Mouse (Mus musculus) E14TG2a.4 (cell line): ENCODE data around the gene Gpat2.

Source experiments
- CTCF ChIP-seq: conservative IDR thresholded peaks from 2 replicates; pipeline ENCODE4 v1.5.1; 2014; ENCODE audit warnings: low read length
- POU5F1 ChIP-seq: IDR thresholded peaks from 2 replicates; pipeline ENCODE4 v1.6.1; 2014; ENCODE audit warnings: low read length, borderline replicate concordance

DNA sequence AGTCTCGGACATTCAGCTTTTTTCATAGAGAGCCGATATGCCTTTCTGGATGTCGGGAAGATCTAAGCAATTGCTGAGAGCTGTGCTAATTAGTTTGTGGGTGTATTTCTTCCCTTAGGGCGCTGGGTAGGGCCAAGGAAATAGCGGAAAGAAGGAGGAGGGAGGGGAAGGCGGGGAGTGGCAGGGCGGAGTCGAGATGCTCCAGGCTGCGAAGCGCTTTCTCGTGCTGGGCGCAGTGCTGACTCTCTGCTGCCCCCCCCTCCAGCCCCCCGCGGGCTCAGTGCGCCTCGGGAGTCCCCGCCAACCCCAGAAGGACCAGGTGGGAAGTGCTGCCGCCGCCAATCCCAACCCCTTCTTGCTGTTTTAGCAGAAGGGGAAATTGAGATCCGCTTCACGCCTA lies 58.0 kb downstream of the Gpat2 start:
- TF ChIP-seq CTCF, result no peak
- TF ChIP-seq POU5F1, result no peak
